Mouse (Mus musculus) lung, postnatal 0 days (tissue): ENCODE measurements at regions not wholly inside any gene's neighbourhood (a gene's known extent, or its start where the extent isn't known, plus 50 kb on each side); places are given as distances from the start of the nearest gene placed in this dataset.

Experiments
- CTCF ChIP-seq: IDR thresholded peaks from 2 replicates; pipeline ENCODE4 v1.5.1; 2016; ENCODE audit warnings: antibody characterized with exemption, mild to moderate bottlenecking
- EP300 ChIP-seq: IDR thresholded peaks from 2 replicates; pipeline ENCODE4 v1.6.1; 2016; ENCODE audit warnings: antibody characterized with exemption, mild to moderate bottlenecking, control low read depth

- TF ChIP-seq EP300 (no peak), CTCF (no peak)
Measured at GRCm38 (mm10) chr5:54441598-54441997, 443.3 kb downstream of the Stim2 start.
